Mouse (Mus musculus) intestine, postnatal 0 days (tissue): Measurements from ENCODE around the gene Zbtb5. TPM values are rescaled to one million over a fixed set of nuclear protein-coding genes. Genes with fewer than 3 reads are reported as not detected.
A peak's percentile ranks its signal among the peaks of the same experiment; 100 is the strongest.

Source experiments
- ATAC-seq: fragments of 200-750 bp; cut with Nextera tagmentation; 2 replicates; pipeline ENCODE4 v1.8.0; 2017; ENCODE audit warnings: mild to moderate bottlenecking, moderate TSS enrichment, moderate library complexity
- H3K27ac ChIP-seq: fragments of 300-500 bp; sonication (generic); 2 replicates; pipeline ENCODE4 v1.5.1; 2014; ENCODE audit warnings: mild to moderate bottlenecking, low read depth, low read length, moderate library complexity
- H3K27me3 ChIP-seq: fragments of 300-500 bp; sonication (generic); replicated peaks from 2 replicates; pipeline ENCODE4 v1.6.1; 2014; ENCODE audit warnings: low read length, mixed read lengths; ENCODE audit not compliant: control insufficient read depth, insufficient read depth
- H3K36me3 ChIP-seq: fragments of 300-500 bp; sonication (generic); 2 replicates; pipeline ENCODE4 v1.6.1; 2014; ENCODE audit warnings: mild to moderate bottlenecking, moderate library complexity; ENCODE audit not compliant: control insufficient read depth, insufficient read depth
- H3K4me1 ChIP-seq: fragments of 300-500 bp; sonication (generic); replicated peaks from 2 replicates; pipeline ENCODE4 v1.6.1; 2014; ENCODE audit warnings: antibody characterized with exemption, low read length, mixed read lengths; ENCODE audit not compliant: control insufficient read depth, insufficient read depth
- H3K4me2 ChIP-seq: fragments of 300-500 bp; sonication (generic); replicated peaks from 2 replicates; pipeline ENCODE4 v1.6.1; 2014; ENCODE audit warnings: low read depth, mild to moderate bottlenecking, moderate library complexity
- H3K4me3 ChIP-seq: fragments of 300-500 bp; sonication (generic); 2 replicates; pipeline ENCODE4 v1.5.1; 2014; ENCODE audit warnings: low read depth, low read length
- H3K9ac ChIP-seq: fragments of 300-500 bp; sonication (generic); 2 replicates; pipeline ENCODE4 v1.6.1; 2014; ENCODE audit warnings: mild to moderate bottlenecking, low read depth, low read length
- H3K9me3 ChIP-seq: fragments of 300-500 bp; sonication (generic); 2 replicates; pipeline ENCODE4 v1.6.1; 2016; ENCODE audit warnings: mixed run types; ENCODE audit not compliant: control insufficient read depth
- CTCF ChIP-seq: sonication (generic); IDR thresholded peaks from 2 replicates; pipeline ENCODE4 v1.5.1; 2016; ENCODE audit warnings: low read depth, mild to moderate bottlenecking, control low read depth, antibody characterized with exemption, moderate library complexity
- WGBS: fragments of 180-500 bp; shearing (Covaris S2); extraction: QIAGEN DNeasy Blood & Tissue Kit; methylation state at CpG from one replicate; pipeline ENCODE4 v1.1.7; 2014; 5-methylcytosine and 5-hydroxymethylcytosine counted together
- polyA plus RNA-seq: library from polyadenylated mRNA; unstranded; fragments of >200 nt; fragmentation: Nextera tagmentation; extraction: Ambion mirVana; gene quantifications from 2 replicates; pipeline ENCODE4 v1.2.1, GENCODE M21; 2015

The Zbtb5 gene
- polyA plus RNA-seq, 1 experiment from 2014 or later, result 8.5 TPM

DNA sequence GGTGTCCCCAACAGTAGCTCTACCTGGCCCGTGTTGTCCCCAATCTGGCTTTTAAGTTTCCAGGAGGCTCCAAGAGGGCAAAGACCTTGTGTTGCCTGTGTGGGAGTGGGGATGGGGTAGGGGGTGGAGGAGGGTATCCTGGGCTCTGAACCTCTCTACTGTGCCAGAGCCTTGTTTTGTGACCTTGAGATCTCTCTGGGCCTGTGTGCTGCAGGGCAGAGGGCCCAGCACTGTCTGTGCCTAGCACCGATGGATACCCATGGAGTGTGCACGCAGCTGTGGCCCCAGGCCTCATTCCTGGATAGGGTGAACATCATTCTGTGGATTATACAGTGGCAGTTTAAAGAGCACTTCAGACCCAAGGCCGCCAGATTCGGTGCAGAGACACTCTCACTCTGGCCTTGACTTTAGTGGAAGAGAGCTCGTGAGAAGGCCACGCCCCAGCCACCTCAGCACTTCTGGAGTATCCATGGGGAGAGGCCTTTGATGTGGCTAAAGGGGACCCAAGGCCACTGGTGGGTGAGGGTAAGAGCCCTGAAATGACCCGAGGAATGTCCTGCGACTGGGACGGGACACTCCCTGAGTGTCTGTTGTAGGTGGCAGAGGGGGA is 29.0 kb downstream of the Zbtb5 start:
- Histone ChIP-seq H3K9ac (no peak overlapping the region), H3K4me1 (0 out of 2 replicates have a peak, but pooled peaks cover 8% of the 10 kb centered on the region), H3K9me3 (no peaks in the 10 kb centered on the region), H3K27ac (peak overlapping the region; percentile 95; the same call in 1 of the 2 replicates), H3K4me2 (peak overlapping the region; percentile 95), H3K36me3 (peaks cover 36% of the 10 kb centered on the region), H3K27me3 (no peaks in the 10 kb centered on the region), H3K4me3 (no peak overlapping the region)
- no peak for ATAC-seq
- 48% methylated on average over 10 of the region's 10 CpGs for WGBS
- no peak for TF ChIP-seq CTCF

DNA sequence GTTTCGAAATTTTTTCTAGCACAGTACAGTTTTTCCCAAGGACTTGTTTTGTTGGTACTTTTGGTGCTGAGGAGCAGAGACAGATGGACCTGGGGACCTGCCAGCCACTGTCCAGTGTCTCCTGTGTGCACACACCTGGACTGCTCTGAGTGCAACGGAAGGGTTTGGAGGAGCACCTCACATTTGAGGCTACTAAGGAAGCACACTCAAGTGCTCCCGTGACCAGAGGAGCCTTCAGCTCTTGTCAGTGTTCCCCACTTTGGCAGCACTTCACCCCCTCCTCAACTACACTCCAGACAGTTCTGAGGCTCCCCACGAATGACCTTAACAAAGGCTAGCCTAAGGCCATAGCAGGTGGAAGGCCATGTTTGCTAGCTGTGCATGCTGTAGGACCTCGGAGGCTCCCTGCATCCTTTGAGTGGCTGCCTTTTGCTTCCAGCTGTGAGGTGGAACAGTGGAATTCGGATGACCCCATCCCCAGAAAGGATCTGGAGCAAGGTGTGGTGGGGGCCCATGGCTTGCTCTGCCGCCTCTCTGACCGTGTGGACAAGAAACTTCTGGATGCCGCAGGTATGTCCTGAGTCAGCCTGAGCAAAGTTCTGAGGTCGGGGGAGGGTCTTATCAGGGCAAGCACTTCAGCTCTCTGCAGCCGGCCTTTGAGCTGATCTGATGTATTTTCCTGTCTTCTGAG is 29.6 kb downstream of the Zbtb5 start:
- Histone ChIP-seq H3K4me3 (peak overlapping the region; percentile 9; the same call in 1 of the 2 replicates), H3K4me2 (peak overlapping the region; percentile 95), H3K4me1 (0 out of 2 replicates have a peak, but pooled peaks cover 8% of the 10 kb centered on the region), H3K36me3 (peaks cover 29% of the 10 kb centered on the region), H3K27ac (peak overlapping the region; percentile 95; the same call in 1 of the 2 replicates), H3K9me3 (no peaks in the 10 kb centered on the region), H3K27me3 (no peaks in the 10 kb centered on the region), H3K9ac (no peak overlapping the region)
- no peak; the same call in 1 of the 2 replicates for ATAC-seq
- no peak for TF ChIP-seq CTCF
- 58% methylated on average over 11 of the region's 11 CpGs for WGBS

DNA sequence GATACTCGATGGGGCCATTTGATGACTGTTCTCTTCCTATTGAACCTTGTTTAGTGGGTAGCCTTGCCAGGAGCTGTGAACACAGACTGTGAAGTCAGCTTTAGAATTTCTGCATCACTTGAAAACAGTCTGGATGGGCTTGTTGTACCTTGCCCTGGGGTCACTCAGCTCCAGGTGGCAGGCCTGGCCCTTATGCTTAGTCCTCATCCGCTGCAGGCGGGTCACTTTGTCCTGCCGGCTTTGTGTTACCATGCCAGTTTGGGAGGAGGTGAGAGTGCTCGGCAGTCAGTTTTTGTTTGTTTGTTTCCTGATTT is 30.3 kb downstream of the Zbtb5 start:
- peak overlapping the region; percentile 95 for H3K27ac ChIP-seq
- peaks cover 23% of the 10 kb centered on the region for H3K36me3 ChIP-seq
- peak overlapping the region; percentile 79 for H3K9ac ChIP-seq
- no peaks in the 10 kb centered on the region for H3K9me3 ChIP-seq
- WGBS, result 21% methylated on average over 5 of the region's 5 CpGs
- no peak for TF ChIP-seq CTCF
- ATAC-seq, result peak; percentile 1; the same call in 1 of the 2 replicates
- H3K4me2 ChIP-seq, result peak overlapping the region; percentile 95
- H3K4me3 ChIP-seq, result peak overlapping the region; percentile 71
- 0 out of 2 replicates have a peak, but pooled peaks cover 8% of the 10 kb centered on the region for H3K4me1 ChIP-seq
- H3K27me3 ChIP-seq, result no peaks in the 10 kb centered on the region

DNA sequence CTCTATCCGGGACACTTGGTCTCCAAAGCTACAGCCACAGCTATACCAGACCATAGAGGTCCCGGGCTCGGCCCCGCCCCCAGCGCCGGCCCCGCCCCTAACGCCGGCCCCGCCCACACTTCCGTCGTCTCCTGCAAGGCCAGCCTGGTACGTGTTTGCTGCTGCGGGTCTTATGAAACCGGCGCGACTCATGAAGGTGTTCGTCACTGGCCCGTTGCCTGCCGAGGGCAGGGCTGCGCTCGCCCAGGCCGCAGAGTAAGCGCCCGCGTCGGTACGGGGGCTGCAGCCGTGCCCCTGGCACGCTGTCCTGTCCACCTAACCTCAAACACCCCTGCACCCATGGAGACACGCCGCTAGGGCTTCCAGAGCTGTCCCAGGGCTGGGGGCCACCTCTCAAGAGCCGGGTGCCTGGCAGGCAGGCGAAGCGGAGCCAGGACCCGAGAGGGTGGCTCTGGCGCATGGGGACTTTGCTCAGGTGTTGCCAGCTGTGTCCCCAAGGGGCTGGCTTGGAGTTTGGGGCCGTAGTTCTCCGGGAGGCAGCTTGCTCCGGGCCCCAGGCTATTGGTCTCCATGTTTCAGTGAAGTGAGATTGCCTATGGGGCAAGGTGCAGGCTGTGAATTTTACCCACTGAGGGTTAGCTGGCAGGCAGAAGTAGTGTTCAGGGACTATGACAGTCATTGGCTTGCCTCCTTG is 30.8 kb downstream of the Zbtb5 start, which contains the start of gene Grhpr:
Grhpr (plus strand) TSS at position 116 of the 694 bp plus-strand sequence.
- Histone ChIP-seq H3K4me1 (0 out of 2 replicates have a peak, but pooled peaks cover 8% of the 10 kb centered on the region), H3K27me3 (no peaks in the 10 kb centered on the region), H3K9me3 (no peaks in the 10 kb centered on the region), H3K4me2 (peak within 1 kb of the TSS; percentile 95), H3K9ac (peak within 1 kb of the TSS; percentile 79), H3K4me3 (peak within 1 kb of the TSS; percentile 71), H3K27ac (peak within 1 kb of the TSS; percentile 95), H3K36me3 (peaks cover 18% of the 10 kb centered on the region; the same call in 1 of the 2 replicates)
- peak; percentile 91 for ATAC-seq
- peak; percentile 64 for TF ChIP-seq CTCF
- 0% methylated on average over 40 of the region's 40 CpGs for WGBS

DNA sequence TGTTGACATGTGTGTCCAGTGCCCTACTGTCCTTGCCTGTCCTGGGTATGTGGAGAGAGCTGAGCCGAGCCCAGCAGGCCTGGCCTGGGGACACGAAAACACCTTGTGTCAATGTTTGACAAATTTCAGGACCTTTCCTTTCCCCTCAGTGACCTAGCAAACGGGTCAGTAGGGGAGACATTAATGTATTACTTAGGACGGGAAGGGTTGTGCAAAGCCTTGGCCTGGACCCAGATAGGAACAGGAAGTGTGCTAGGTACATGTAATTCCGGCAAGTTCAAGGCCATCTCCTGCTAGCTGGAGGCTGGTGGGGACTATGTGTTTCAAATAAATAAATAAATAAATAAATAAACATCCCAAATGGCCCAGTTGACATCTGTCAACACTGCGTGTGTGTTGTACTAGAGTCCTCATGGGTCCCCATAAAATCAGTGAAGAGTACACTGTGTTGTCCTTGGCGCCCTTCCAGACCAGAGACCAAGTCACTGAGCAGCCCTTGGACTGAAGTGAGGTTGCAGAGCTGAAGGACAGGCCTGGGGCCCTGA is 32.3 kb downstream of the Zbtb5 start:
- 61% methylated on average over 7 of the region's 7 CpGs for WGBS
- Histone ChIP-seq H3K4me3 (no peak overlapping the region), H3K4me2 (no peak overlapping the region), H3K9me3 (no peaks in the 10 kb centered on the region), H3K36me3 (peaks cover 4% of the 10 kb centered on the region; the same call in 1 of the 2 replicates), H3K27me3 (no peaks in the 10 kb centered on the region), H3K9ac (no peak overlapping the region), H3K27ac (no peak overlapping the region), H3K4me1 (0 out of 2 replicates have a peak, but pooled peaks cover 8% of the 10 kb centered on the region)
- no peak for ATAC-seq
- no peak for TF ChIP-seq CTCF

DNA sequence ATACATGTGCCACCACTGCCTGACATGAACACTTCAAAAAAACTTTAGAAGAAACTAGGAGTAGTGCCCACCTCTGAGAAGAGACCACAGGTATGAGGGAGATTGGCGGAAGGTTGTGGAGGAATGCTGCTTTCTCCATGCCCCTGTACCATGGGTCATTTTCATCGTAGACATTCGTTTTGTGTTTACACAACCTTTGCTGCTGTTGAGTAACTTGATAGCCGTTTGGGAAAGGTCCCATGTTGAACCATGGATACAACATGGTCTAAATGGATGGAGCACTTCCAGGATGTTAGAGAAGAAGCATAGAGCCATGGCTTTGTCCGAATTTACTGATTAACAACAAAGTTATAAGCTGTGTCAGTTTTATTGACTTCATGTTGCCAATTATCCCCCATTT is 34.0 kb downstream of the Zbtb5 start:
- Histone ChIP-seq H3K4me1 (peaks cover 8% of the 10 kb centered on the region; the same call in 1 of the 2 replicates), H3K36me3 (no peaks in the 10 kb centered on the region), H3K4me3 (no peak overlapping the region), H3K27me3 (no peaks in the 10 kb centered on the region), H3K4me2 (no peak overlapping the region), H3K9ac (no peak overlapping the region), H3K9me3 (no peaks in the 10 kb centered on the region), H3K27ac (no peak overlapping the region)
- 62% methylated on average over 5 of the region's 5 CpGs for WGBS
- no peak for ATAC-seq
- no peak for TF ChIP-seq CTCF
